Mouse (Mus musculus) right cerebral cortex, postnatal 4 days (tissue): ENCODE results near the gene L1cam.
A peak's percentile ranks its signal among the peaks of the same experiment; 100 is the strongest.

Experiments
- DNase-seq: peaks from one replicate; pipeline ENCODE4 v3.0.0-alpha.2; 2022

L1cam gene

GRCm38 (mm10) chrX:73875881-73876280, 20.0 kb downstream of the L1cam start:
- DNase-seq: no peak

GRCm38 (mm10) chrX:73871956-73872355, 23.9 kb downstream of the L1cam start:
- DNase-seq: no peak

- no peak for DNase-seq
Measured at GRCm38 (mm10) chrX:73871474-73871873, 24.4 kb downstream of the L1cam start.

- no peak for DNase-seq
Measured at GRCm38 (mm10) chrX:73869334-73869733, 26.6 kb downstream of the L1cam start.

- DNase-seq: no peak
Measured at GRCm38 (mm10) chrX:73867852-73868251, 28.1 kb downstream of the L1cam start.

GRCm38 (mm10) chrX:73867256-73867655, 28.6 kb downstream of the L1cam start:
- DNase-seq: no peak

GRCm38 (mm10) chrX:73864692-73865091, 31.2 kb downstream of the L1cam start:
- no peak for DNase-seq

GRCm38 (mm10) chrX:73855087-73855408, 40.9 kb downstream of the L1cam start:
- no peak for DNase-seq

- DNase-seq: no peak
Measured at GRCm38 (mm10) chrX:73854326-73855086, 41.4 kb downstream of the L1cam start.

GRCm38 (mm10) chrX:73836691-73837090, 59.2 kb downstream of the L1cam start:
- no peak for DNase-seq

- no peak for DNase-seq
Measured at GRCm38 (mm10) chrX:73835731-73836130, 60.2 kb downstream of the L1cam start.

GRCm38 (mm10) chrX:73824185-73825151, 71.4 kb downstream of the L1cam start, which contains the start of gene Pdzd4:
Pdzd4 (minus strand) TSS chrX:73824969.
- DNase-seq: peak; percentile 83

GRCm38 (mm10) chrX:73823747-73824146, 72.2 kb downstream of the L1cam start:
- DNase-seq: peak; percentile 8

GRCm38 (mm10) chrX:73816596-73817314, 79.2 kb downstream of the L1cam start:
- DNase-seq: no peak

GRCm38 (mm10) chrX:73815072-73815471, 80.8 kb downstream of the L1cam start:
- DNase-seq: peak; percentile 32

- DNase-seq: no peak
Measured at GRCm38 (mm10) chrX:73805814-73806213, 90.1 kb downstream of the L1cam start.
